Mouse (Mus musculus) lung, embryonic 15.5 days (tissue): ENCODE measurements around the gene Prdm2. TPM values are rescaled to one million over a fixed set of nuclear protein-coding genes. Genes with fewer than 3 reads are reported as not detected.

Experiments used
- ATAC-seq: fragments of 200-750 bp; cut with Nextera tagmentation; 2 replicates; pipeline ENCODE4 v1.8.0; 2017; ENCODE audit warnings: moderate number of reproducible peaks, borderline replicate concordance; ENCODE audit not compliant: low FRiP score, low TSS enrichment; ENCODE audit errors: extremely low read depth
- H3K27ac ChIP-seq: fragments of 300-500 bp; sonication (generic); 2 replicates; pipeline ENCODE4 v1.5.1; 2015; ENCODE audit warnings: moderate library complexity, mild to moderate bottlenecking, inconsistent platforms
- H3K27me3 ChIP-seq: fragments of 300-500 bp; sonication (generic); 2 replicates; pipeline ENCODE4 v1.6.1; 2015; ENCODE audit warnings: inconsistent platforms
- H3K36me3 ChIP-seq: fragments of 300-500 bp; sonication (generic); 2 replicates; pipeline ENCODE4 v1.6.1; 2015; ENCODE audit warnings: inconsistent platforms
- H3K4me1 ChIP-seq: fragments of 300-500 bp; sonication (generic); 2 replicates; pipeline ENCODE4 v1.6.1; 2015; ENCODE audit warnings: inconsistent platforms
- H3K4me2 ChIP-seq: fragments of 300-500 bp; sonication (generic); 2 replicates; pipeline ENCODE4 v1.6.1; 2015; ENCODE audit warnings: inconsistent platforms, mild to moderate bottlenecking, moderate library complexity
- H3K4me3 ChIP-seq: fragments of 300-500 bp; sonication (generic); 2 replicates; pipeline ENCODE4 v1.5.1; 2015; ENCODE audit warnings: mild to moderate bottlenecking, inconsistent platforms
- H3K9ac ChIP-seq: fragments of 300-500 bp; sonication (generic); 2 replicates; pipeline ENCODE4 v1.6.1; 2015; ENCODE audit warnings: inconsistent platforms
- H3K9me3 ChIP-seq: fragments of 300-500 bp; sonication (generic); 2 replicates; pipeline ENCODE4 v1.6.1; 2016; ENCODE audit warnings: inconsistent platforms
- WGBS: fragments of 180-500 bp; shearing (Covaris S2); methylation state at CpG from one replicate; pipeline ENCODE4 v1.1.7; 2015; 5-methylcytosine and 5-hydroxymethylcytosine counted together
- polyA plus RNA-seq: library from polyadenylated mRNA; unstranded; fragments of >200 nt; fragmentation: Nextera tagmentation; extraction: Ambion mirVana; gene quantifications from 2 replicates; pipeline ENCODE4 v1.2.1, GENCODE M21; 2015

Prdm2 gene
- polyA plus RNA-seq, 1 experiment from 2014 or later = 11.7 TPM

GRCm38 (mm10) chr4:143231790-143232422 is 19.1 kb upstream of the Prdm2 start:
- Histone ChIP-seq H3K4me3 (no peak overlapping the region), H3K4me2 (no peak overlapping the region), H3K27ac (no peak overlapping the region), H3K36me3 (no peaks in the 10 kb centered on the region), H3K9me3 (no peaks in the 10 kb centered on the region), H3K27me3 (no peaks in the 10 kb centered on the region), H3K4me1 (no peaks in the 10 kb centered on the region), H3K9ac (no peak overlapping the region)
- WGBS = 90% methylated on average over 10 of the region's 10 CpGs
- ATAC-seq = peak; percentile 49; the same call in 1 of the 2 replicates

DNA sequence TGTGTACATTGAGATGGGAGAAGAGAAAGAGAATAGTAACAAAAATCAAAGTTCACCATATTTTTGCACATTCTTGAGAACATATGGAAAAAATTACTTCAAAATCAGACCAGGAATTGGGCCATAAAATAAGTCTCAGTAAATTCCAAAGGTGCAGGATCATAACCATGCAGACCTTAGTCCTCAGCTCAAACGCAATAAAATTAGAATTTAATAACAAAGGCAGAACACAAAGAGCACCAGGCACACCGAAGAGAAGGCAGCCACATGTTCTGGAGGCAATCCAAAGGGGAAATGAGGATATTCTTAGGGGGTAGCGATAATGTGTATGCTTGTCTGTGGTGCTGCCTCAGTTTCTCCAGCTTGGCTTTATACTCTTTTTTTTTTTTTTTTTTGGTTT is 18.3 kb upstream of the Prdm2 start:
- H3K9ac ChIP-seq = no peak overlapping the region
- no peaks in the 10 kb centered on the region for H3K4me1 ChIP-seq
- ATAC-seq = no peak
- no peak overlapping the region for H3K4me2 ChIP-seq
- 74% methylated on average over 3 of the region's 3 CpGs for WGBS
- H3K36me3 ChIP-seq = no peaks in the 10 kb centered on the region
- H3K27me3 ChIP-seq = no peaks in the 10 kb centered on the region
- H3K4me3 ChIP-seq = no peak overlapping the region
- no peaks in the 10 kb centered on the region for H3K9me3 ChIP-seq
- H3K27ac ChIP-seq = no peak overlapping the region

DNA sequence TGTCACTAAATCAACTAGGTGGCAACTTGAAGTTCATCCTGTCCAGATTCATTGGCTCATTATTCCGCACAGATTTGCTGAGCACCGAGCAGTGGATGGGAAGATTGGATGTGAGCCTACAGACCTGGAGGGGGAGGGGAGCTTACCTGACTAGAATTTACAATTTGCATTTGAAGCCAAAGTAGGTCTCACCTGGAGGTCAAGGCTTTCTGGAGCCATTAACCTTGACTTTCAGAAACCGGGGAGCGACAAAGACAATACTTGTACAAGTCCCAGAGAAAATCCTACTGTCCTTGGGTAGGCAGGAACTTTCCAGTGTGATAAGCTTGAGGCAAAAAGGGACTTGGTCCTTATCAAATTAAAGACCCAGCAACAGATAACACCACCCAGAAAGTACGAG is 15.2 kb upstream of the Prdm2 start:
- no peaks in the 10 kb centered on the region for H3K4me1 ChIP-seq
- no peak overlapping the region for H3K9ac ChIP-seq
- H3K27ac ChIP-seq = no peak overlapping the region
- ATAC-seq = no peak
- no peaks in the 10 kb centered on the region for H3K9me3 ChIP-seq
- H3K27me3 ChIP-seq = no peaks in the 10 kb centered on the region
- no peak overlapping the region for H3K4me2 ChIP-seq
- no peaks in the 10 kb centered on the region for H3K36me3 ChIP-seq
- WGBS = 56% methylated on average over 5 of the region's 5 CpGs
- no peak overlapping the region for H3K4me3 ChIP-seq

DNA sequence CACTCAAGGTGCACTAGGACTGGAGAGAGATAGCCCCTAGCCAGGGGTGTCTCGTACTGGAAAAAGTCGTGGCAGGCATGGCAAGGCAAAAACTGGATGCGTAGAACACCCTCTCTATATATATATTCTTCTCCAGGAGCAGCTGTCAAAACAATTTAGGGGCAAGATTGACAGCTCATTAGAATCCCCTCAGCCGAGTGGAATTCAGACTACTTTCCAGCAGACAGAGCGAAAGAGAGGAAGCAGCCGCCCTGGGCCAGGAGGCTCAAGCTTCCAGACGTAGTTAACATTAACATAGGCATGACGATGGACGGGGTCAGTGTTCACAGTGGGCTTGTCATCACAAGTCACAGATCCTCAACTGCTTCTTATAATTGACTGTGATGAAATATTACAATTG is 13.1 kb upstream of the Prdm2 start:
- Histone ChIP-seq H3K27ac (no peak overlapping the region), H3K9me3 (no peaks in the 10 kb centered on the region), H3K27me3 (no peaks in the 10 kb centered on the region), H3K4me2 (no peak overlapping the region), H3K9ac (no peak overlapping the region), H3K36me3 (no peaks in the 10 kb centered on the region), H3K4me3 (no peak overlapping the region), H3K4me1 (no peaks in the 10 kb centered on the region)
- 46% methylated on average over 9 of the region's 9 CpGs for WGBS
- no peak for ATAC-seq

- 57% methylated on average over 9 of the region's 9 CpGs for WGBS
- H3K4me2 ChIP-seq = no peak overlapping the region
- no peaks in the 10 kb centered on the region for H3K9me3 ChIP-seq
- H3K36me3 ChIP-seq = no peaks in the 10 kb centered on the region
- no peak overlapping the region for H3K9ac ChIP-seq
- no peaks in the 10 kb centered on the region for H3K4me1 ChIP-seq
- no peak for ATAC-seq
- no peaks in the 10 kb centered on the region for H3K27me3 ChIP-seq
- no peak overlapping the region for H3K27ac ChIP-seq
- no peak overlapping the region for H3K4me3 ChIP-seq
Observed at GRCm38 (mm10) chr4:143219316-143219751, 6.5 kb upstream of the Prdm2 start.

GRCm38 (mm10) chr4:143218858-143219257 is 6.1 kb upstream of the Prdm2 start:
- Histone ChIP-seq H3K27me3 (no peaks in the 10 kb centered on the region), H3K9ac (no peak overlapping the region), H3K27ac (no peak overlapping the region), H3K4me2 (no peak overlapping the region), H3K36me3 (no peaks in the 10 kb centered on the region), H3K4me1 (no peaks in the 10 kb centered on the region), H3K4me3 (no peak overlapping the region), H3K9me3 (no peaks in the 10 kb centered on the region)
- no peak for ATAC-seq
- 70% methylated on average over 2 of the region's 2 CpGs for WGBS

DNA sequence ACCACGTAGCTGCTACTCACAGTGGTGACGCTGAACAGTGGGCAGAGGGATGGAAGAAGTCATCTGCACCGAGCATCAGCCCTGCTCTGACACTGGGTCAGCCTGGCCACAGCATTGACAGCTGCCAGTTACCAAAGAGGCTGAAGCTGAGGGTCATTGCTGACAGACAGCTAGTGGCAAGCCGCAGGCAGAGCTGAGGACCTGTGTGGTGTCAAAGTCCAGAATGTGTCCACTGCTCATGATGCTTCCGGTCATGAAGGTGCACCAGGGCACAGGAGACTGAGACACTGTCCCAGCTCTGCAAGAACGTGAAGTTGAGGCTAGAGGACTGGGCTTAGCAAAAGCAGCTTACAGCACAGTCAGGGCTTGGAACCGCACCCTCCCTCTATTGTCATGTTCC is 4.4 kb upstream of the Prdm2 start:
- Histone ChIP-seq H3K4me1 (peaks cover 5% of the 10 kb centered on the region), H3K27me3 (no peaks in the 10 kb centered on the region), H3K9me3 (no peaks in the 10 kb centered on the region), H3K4me2 (no peak overlapping the region), H3K9ac (no peak overlapping the region), H3K36me3 (no peaks in the 10 kb centered on the region), H3K4me3 (no peak overlapping the region), H3K27ac (no peak overlapping the region)
- ATAC-seq = no peak
- 84% methylated on average over 7 of the region's 7 CpGs for WGBS

DNA sequence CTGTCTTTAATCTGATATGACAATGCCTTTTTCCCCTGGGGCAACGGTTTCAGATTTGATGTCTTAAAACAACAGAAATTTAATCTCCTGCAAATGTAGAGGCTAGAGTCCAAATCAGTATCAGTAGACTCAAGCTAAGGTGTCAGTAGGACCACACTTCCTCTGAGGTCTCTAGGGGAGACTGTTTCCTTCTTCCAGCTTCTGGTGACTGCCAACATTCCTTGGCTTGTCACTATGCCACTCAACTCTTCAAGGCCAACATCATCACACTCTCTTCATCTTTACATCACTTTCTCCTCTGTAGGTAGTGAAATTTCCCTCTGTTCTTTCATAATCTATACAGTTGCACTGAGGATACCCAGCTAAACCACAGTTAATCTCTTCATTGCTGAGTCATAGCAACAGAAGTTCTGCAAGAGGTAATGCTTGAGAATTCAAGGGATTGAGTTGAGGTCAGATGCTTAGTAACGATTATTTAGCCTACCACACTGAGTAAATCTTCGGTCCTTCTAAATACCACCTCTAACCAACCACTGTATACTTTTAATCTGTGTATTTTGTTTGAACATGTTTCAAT is 1.5 kb upstream of the Prdm2 start:
- peaks cover 5% of the 10 kb centered on the region for H3K4me1 ChIP-seq
- no peak overlapping the region for H3K27ac ChIP-seq
- ATAC-seq = no peak
- H3K4me3 ChIP-seq = no peak overlapping the region
- H3K9me3 ChIP-seq = no peaks in the 10 kb centered on the region
- H3K36me3 ChIP-seq = no peaks in the 10 kb centered on the region
- no peak overlapping the region for H3K4me2 ChIP-seq
- WGBS = 83% methylated on average over 3 of the region's 3 CpGs
- no peaks in the 10 kb centered on the region for H3K27me3 ChIP-seq
- H3K9ac ChIP-seq = no peak overlapping the region

DNA sequence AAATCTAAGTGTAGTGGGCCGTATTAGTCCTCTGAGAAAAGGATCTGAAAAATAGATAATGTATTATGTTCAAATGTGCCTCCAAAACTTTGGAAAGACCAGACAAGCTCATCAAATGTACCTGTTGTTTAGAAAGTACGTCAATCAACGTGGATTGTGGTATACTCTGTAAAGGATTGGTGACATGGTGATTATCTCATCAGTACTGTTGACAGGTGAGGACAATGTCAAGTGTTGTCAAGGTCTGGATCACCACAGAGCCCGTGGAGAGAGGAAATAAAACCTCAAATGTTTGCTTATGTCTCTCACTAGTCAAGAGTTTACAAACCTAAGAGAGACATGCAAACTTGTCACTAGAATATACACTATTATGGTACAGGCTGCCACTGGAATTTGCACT is 776 bp upstream of the Prdm2 start:
- no peaks in the 10 kb centered on the region for H3K36me3 ChIP-seq
- no peaks in the 10 kb centered on the region for H3K27me3 ChIP-seq
- no peak overlapping the region for H3K4me2 ChIP-seq
- H3K4me1 ChIP-seq = peaks cover 5% of the 10 kb centered on the region
- no peak overlapping the region for H3K27ac ChIP-seq
- H3K9me3 ChIP-seq = no peaks in the 10 kb centered on the region
- H3K4me3 ChIP-seq = no peak overlapping the region
- H3K9ac ChIP-seq = no peak overlapping the region
- no peak for ATAC-seq
- WGBS = 81% methylated on average over 4 of the region's 4 CpGs

GRCm38 (mm10) chr4:143213175-143213479 is 332 bp upstream of the Prdm2 start:
- Histone ChIP-seq H3K27ac (no peak overlapping the region), H3K27me3 (no peaks in the 10 kb centered on the region), H3K4me3 (peak overlapping the region; percentile 77), H3K9ac (no peak overlapping the region), H3K4me1 (peaks cover 5% of the 10 kb centered on the region), H3K9me3 (no peaks in the 10 kb centered on the region), H3K36me3 (no peaks in the 10 kb centered on the region), H3K4me2 (peak overlapping the region; percentile 84)
- ATAC-seq = peak; percentile 6; the same call in 1 of the 2 replicates
- 99% methylated on average over 3 of the region's 3 CpGs for WGBS

- no peaks in the 10 kb centered on the region for H3K36me3 ChIP-seq
- H3K9ac ChIP-seq = peak overlapping the region; percentile 80
- peaks cover 5% of the 10 kb centered on the region for H3K4me1 ChIP-seq
- WGBS = 5% methylated on average over 43 of the region's 43 CpGs
- H3K27me3 ChIP-seq = no peaks in the 10 kb centered on the region
- H3K4me2 ChIP-seq = peak overlapping the region; percentile 84
- peak overlapping the region; percentile 69 for H3K27ac ChIP-seq
- ATAC-seq = peak; percentile 51
- H3K9me3 ChIP-seq = no peaks in the 10 kb centered on the region
- H3K4me3 ChIP-seq = peak overlapping the region; percentile 77
Observed at GRCm38 (mm10) chr4:143211584-143212340, 1.0 kb downstream of the Prdm2 start.

DNA sequence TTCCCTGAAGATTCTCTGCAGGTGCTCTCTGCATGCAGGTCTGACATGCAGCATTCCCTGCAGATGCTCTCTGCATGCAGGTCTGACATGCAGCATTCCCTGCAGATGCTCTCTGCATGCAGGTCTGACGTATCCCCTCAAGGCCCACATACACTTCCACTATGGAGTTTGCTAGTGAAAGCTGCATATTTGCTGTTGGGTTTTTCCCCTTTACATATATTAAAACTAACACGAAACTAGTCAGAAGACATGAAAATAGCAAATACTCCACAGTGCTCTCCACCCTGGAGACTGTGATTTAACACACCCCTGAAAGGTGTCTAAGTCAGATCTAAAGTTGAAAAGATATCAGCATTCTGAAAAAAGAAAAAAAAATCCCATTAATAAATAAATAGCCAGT is 2.8 kb downstream of the Prdm2 start:
- peaks cover 5% of the 10 kb centered on the region for H3K4me1 ChIP-seq
- H3K4me3 ChIP-seq = no peak overlapping the region
- no peaks in the 10 kb centered on the region for H3K36me3 ChIP-seq
- 89% methylated on average over 2 of the region's 2 CpGs for WGBS
- no peak overlapping the region for H3K27ac ChIP-seq
- no peaks in the 10 kb centered on the region for H3K9me3 ChIP-seq
- no peak overlapping the region for H3K4me2 ChIP-seq
- no peak overlapping the region for H3K9ac ChIP-seq
- ATAC-seq = no peak
- no peaks in the 10 kb centered on the region for H3K27me3 ChIP-seq
